Mouse (Mus musculus) cerebellum, adult 9-10 months (tissue): Measurements from ENCODE around the gene Gdf7.

Experiments used
- DNase-seq: peaks from one replicate; pipeline ENCODE4 v3.0.0; 2022

The Gdf7 gene

GRCm38 (mm10) chr12:8301841-8302431, at the start of gene Gdf7:
TSS of gene Gdf7 (minus strand) at chr12:8301954.
- DNase-seq: no peak

GRCm38 (mm10) chr12:8351025-8351903, 49.5 kb upstream of the Gdf7 start:
- DNase-seq: no peak

- DNase-seq: no peak
Observed at GRCm38 (mm10) chr12:8348733-8349513, 47.2 kb upstream of the Gdf7 start.

- no peak for DNase-seq
Observed at GRCm38 (mm10) chr12:8347746-8348462, 46.1 kb upstream of the Gdf7 start.

- no peak for DNase-seq
Observed at GRCm38 (mm10) chr12:8345539-8345938, 43.8 kb upstream of the Gdf7 start.

- DNase-seq: no peak
Observed at GRCm38 (mm10) chr12:8344897-8345296, 43.1 kb upstream of the Gdf7 start.

- no peak for DNase-seq
Observed at GRCm38 (mm10) chr12:8343381-8343780, 41.6 kb upstream of the Gdf7 start.

- no peak for DNase-seq
Observed at GRCm38 (mm10) chr12:8341008-8341407, 39.3 kb upstream of the Gdf7 start.

GRCm38 (mm10) chr12:8339591-8340319, 38.0 kb upstream of the Gdf7 start:
- DNase-seq: no peak

- DNase-seq: no peak
Observed at GRCm38 (mm10) chr12:8338918-8339317, 37.2 kb upstream of the Gdf7 start.

GRCm38 (mm10) chr12:8338491-8338890, 36.7 kb upstream of the Gdf7 start:
- DNase-seq: no peak

GRCm38 (mm10) chr12:8337286-8338060, 35.7 kb upstream of the Gdf7 start:
- DNase-seq: no peak

GRCm38 (mm10) chr12:8336601-8337285, 35.0 kb upstream of the Gdf7 start:
- no peak for DNase-seq

- DNase-seq: no peak
Observed at GRCm38 (mm10) chr12:8335503-8335902, 33.7 kb upstream of the Gdf7 start.

GRCm38 (mm10) chr12:8334261-8334660, 32.5 kb upstream of the Gdf7 start:
- DNase-seq: no peak

- DNase-seq: no peak
Observed at GRCm38 (mm10) chr12:8333617-8334016, 31.9 kb upstream of the Gdf7 start.

- DNase-seq: no peak
Observed at GRCm38 (mm10) chr12:8332174-8332542, 30.4 kb upstream of the Gdf7 start.

- no peak for DNase-seq
Observed at GRCm38 (mm10) chr12:8331489-8332173, 29.9 kb upstream of the Gdf7 start.

- no peak for DNase-seq
Observed at GRCm38 (mm10) chr12:8329236-8329635, 27.5 kb upstream of the Gdf7 start.

GRCm38 (mm10) chr12:8327675-8328053, 25.9 kb upstream of the Gdf7 start:
- DNase-seq: no peak
